Comparison of ENCODE assay signal across 9 mouse cellular contexts in the genomic region with DNA sequence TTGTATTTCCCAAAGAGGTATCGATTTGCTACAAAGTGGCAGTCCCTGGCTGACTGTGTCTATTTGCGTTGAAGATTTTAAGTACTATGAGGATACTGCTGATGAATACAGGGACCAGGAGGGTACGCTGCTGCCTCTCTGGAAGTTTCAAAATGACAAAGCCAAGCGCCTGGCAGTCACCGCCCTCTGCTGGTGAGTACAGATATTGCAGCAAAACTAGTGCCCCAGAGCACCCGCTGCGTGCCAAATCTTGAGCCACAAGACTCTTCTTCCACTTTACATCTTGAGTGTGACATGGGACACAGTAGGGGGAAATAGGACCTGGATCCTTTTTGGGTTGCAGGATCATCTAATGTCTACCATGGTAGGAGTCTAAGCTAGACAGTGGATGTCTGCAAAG. TPM values are rescaled to one million over a fixed set of nuclear protein-coding genes. Genes with fewer than 3 reads are reported as not detected.
A peak's percentile ranks its signal among the peaks of the same experiment; 100 is the strongest.
DNase-seq lines count a peak whose midpoint lies in the region; ATAC-seq and TF ChIP-seq lines count a peak whose summit lies in the region.
"Had no signal": no experiment of that assay in that cellular context is flagged by ENCODE, and none has a peak within 500 bp of the region (broad histone marks: within the 10 kb centered on the region; RNA-seq: fewer than 3 reads in every experiment).

No protein-coding gene starts in this region.

- H3K4me2 ChIP-seq in heart, embryonic 12.5 days = no peak overlapping the region
- no peak overlapping the region for H3K4me2 ChIP-seq in midbrain, postnatal 0 days (ENCODE audit: low read depth, low read length, poor library complexity, severe bottlenecking)
- H3K4me2 ChIP-seq: neural tube, embryonic 13.5 days had no signal

- H3K36me3 ChIP-seq in heart, embryonic 12.5 days = no peaks in the 10 kb centered on the region
- no peaks in the 10 kb centered on the region for H3K36me3 ChIP-seq in midbrain, postnatal 0 days (ENCODE audit: insufficient read depth, low read length)
- H3K36me3 ChIP-seq: neural tube, embryonic 13.5 days had no signal

- H3K9me3 ChIP-seq in heart, embryonic 12.5 days (replicated peaks) = no peaks in the 10 kb centered on the region
- H3K9me3 ChIP-seq in midbrain, postnatal 0 days (ENCODE audit: low read length) = no peaks in the 10 kb centered on the region
- H3K9me3 ChIP-seq: neural tube, embryonic 13.5 days had no signal

- 11% methylated on average over 7 of the region's 7 CpGs for WGBS in heart, embryonic 12.5 days
- 4% methylated on average over 7 of the region's 7 CpGs for WGBS in midbrain, postnatal 0 days

- no peak for ATAC-seq in heart, embryonic 12.5 days (ENCODE audit: insufficient number of reproducible peaks, low FRiP score)
- ATAC-seq in cerebellum, adult (ENCODE audit: insufficient number of reproducible peaks, low FRiP score, low TSS enrichment) = peak; percentile 42; the same call in 1 of the 2 replicates
- ATAC-seq in inflammation-experienced regulatory T-cells, adult 6 months = peak; percentile 73
- no peak for ATAC-seq in midbrain, postnatal 0 days (ENCODE audit: low FRiP score)

- H3K9ac ChIP-seq in heart, embryonic 12.5 days = no peak overlapping the region
- no peak overlapping the region for H3K9ac ChIP-seq in midbrain, postnatal 0 days (replicated peaks; ENCODE audit: low read length, poor library complexity, severe bottlenecking)
- H3K9ac ChIP-seq: neural tube, embryonic 13.5 days had no signal

- intact Hi-C loops in left cerebral cortex, postnatal 36 days (cut with DNase I) = loop anchor here (2.0 to 5.0 kb wide), 3 partner anchors 92 to 145 kb away; no protein-coding TSS in a partner anchor

- H3K4me1 ChIP-seq in heart, embryonic 12.5 days (replicated peaks) = no peaks in the 10 kb centered on the region
- peaks cover 2% of the 10 kb centered on the region; the same call in 1 of the 2 replicates for H3K4me1 ChIP-seq in midbrain, postnatal 0 days (ENCODE audit: insufficient read depth, low read length)

- peak; percentile 100 for TF ChIP-seq CTCF in midbrain, postnatal 0 days (IDR thresholded peaks at IDR 0.05)

- no peak overlapping the region for H3K4me3 ChIP-seq in heart, embryonic 12.5 days
- H3K4me3 ChIP-seq in midbrain, postnatal 0 days (ENCODE audit: low read depth, low read length) = no peak overlapping the region
- H3K4me3 ChIP-seq: neural tube, embryonic 13.5 days had no signal

- peaks cover 6% of the 10 kb centered on the region; the same call in 1 of the 2 replicates for H3K27me3 ChIP-seq in heart, embryonic 12.5 days (replicated peaks)
- H3K27me3 ChIP-seq in midbrain, postnatal 0 days (ENCODE audit: insufficient read depth, low read length) = no peaks in the 10 kb centered on the region
- H3K27me3 ChIP-seq: neural tube, embryonic 13.5 days had no signal

- peak; percentile 96 for DNase-seq in heart, adult 11 months
- peak; percentile 71 to 84 for DNase-seq in frontal cortex, postnatal 14 days (ENCODE audit: low spot score in 2 of 2)
- peak; percentile 68 to 85 for DNase-seq in left cerebral cortex, postnatal 36 days (ENCODE audit: low spot score in 2 of 2)
- peak; percentile 91 for DNase-seq in midbrain, postnatal 0 days (ENCODE audit: low spot score)
- DNase-seq in spleen, postnatal 10 days (ENCODE audit: low spot score in 2 of 2) = peak; percentile 43 to 75

- no peak overlapping the region for H3K27ac ChIP-seq in heart, embryonic 12.5 days (ENCODE audit: poor library complexity, severe bottlenecking)
- no peak overlapping the region for H3K27ac ChIP-seq in midbrain, postnatal 0 days (ENCODE audit: low read depth, low read length)
- H3K27ac ChIP-seq: neural tube, embryonic 13.5 days had no signal

RNA-seq across cellular contexts. Expression of gene Enho, which starts 26.0 kb away (rescaled TPM):
- 4.4 and 4.9 TPM in 2 replicates for polyA plus RNA-seq in heart, embryonic 12.5 days (2016; fragmentation: Nextera tagmentation; extraction: Ambion mirVana)
- polyA plus RNA-seq in inflammation-experienced regulatory T-cells, adult 6 months (2017; shearing (Covaris generic)) = not detected
- total RNA-seq in left cerebral cortex, postnatal 36 days (2021) = 10 to 100 TPM; 60.1 to 71.2 TPM
- 167 and 217 TPM in 2 replicates for total RNA-seq in midbrain, postnatal 0 days (2014; rRNA removed)
- 146 and 157 TPM in 2 replicates for polyA plus RNA-seq in midbrain, postnatal 0 days (2015; fragmentation: Nextera tagmentation; extraction: Ambion mirVana)

RNA-seq across cellular contexts. Expression of gene Dnaic1, which starts 44.6 kb away (rescaled TPM):
- 1.4 and 2.1 TPM in 2 replicates for polyA plus RNA-seq in heart, embryonic 12.5 days (2016; fragmentation: Nextera tagmentation; extraction: Ambion mirVana)
- polyA plus RNA-seq in inflammation-experienced regulatory T-cells, adult 6 months (2017; shearing (Covaris generic)) = not detected
- total RNA-seq in left cerebral cortex, postnatal 36 days (2021) = 1 to 10 TPM; 9.4 to 10.0 TPM
- total RNA-seq in midbrain, postnatal 0 days (2014; rRNA removed) = 1.7 and 6.1 TPM in 2 replicates
- polyA plus RNA-seq in midbrain, postnatal 0 days (2015; fragmentation: Nextera tagmentation; extraction: Ambion mirVana) = 3.2 and 3.8 TPM in 2 replicates

RNA-seq across cellular contexts. Expression of gene Fam219a, which starts 44.8 kb away (rescaled TPM):
- 2.2 and 2.6 TPM in 2 replicates for polyA plus RNA-seq in heart, embryonic 12.5 days (2016; fragmentation: Nextera tagmentation; extraction: Ambion mirVana)
- polyA plus RNA-seq in inflammation-experienced regulatory T-cells, adult 6 months (2017; shearing (Covaris generic)) = under 1 TPM; 0.17 to 0.47 (median 0.28) TPM
- 100 to 1,000 TPM; 194 to 219 TPM for total RNA-seq in left cerebral cortex, postnatal 36 days (2021)
- 125 and 130 TPM in 2 replicates for total RNA-seq in midbrain, postnatal 0 days (2014; rRNA removed)
- 20.5 and 24.1 TPM in 2 replicates for polyA plus RNA-seq in midbrain, postnatal 0 days (2015; fragmentation: Nextera tagmentation; extraction: Ambion mirVana)

Comparison
In these comparisons a context has a peak if more than half of its experiments do, and no peak if none do; other contexts are left out.
1. ATAC-seq: peak in cerebellum, adult (single experiment) and inflammation-experienced regulatory T-cells, adult 6 months (single experiment); none in heart, embryonic 12.5 days (single experiment) and midbrain, postnatal 0 days (single experiment).
2. RNA of gene Enho, which starts 26.0 kb away (polyA plus RNA-seq): 146 to 157 TPM in midbrain, postnatal 0 days; 4.4 to 4.9 TPM in heart, embryonic 12.5 days and not detected in inflammation-experienced regulatory T-cells, adult 6 months; every median in the first group is over 10 times any median in the second.
3. Peak in every context shown above with its lines, with median percentiles within 50 percentile points of each other: DNase-seq.